Mouse (Mus musculus) megakaryocyte, adult 5-6 weeks (primary cell): ENCODE data around the gene Slc16a5. TPM values are rescaled to one million over a fixed set of nuclear protein-coding genes. Genes with fewer than 3 reads are reported as not detected.
"Not testable (repeated sequence)": the region's sequence is repeated elsewhere in the genome, so short reads cannot be mapped to it uniquely, and the experiment has no call there.

ENCODE experiments used
- ATAC-seq: 2 replicates; pipeline ENCODE4 v1.8.0; 2016; ENCODE audit warnings: mild to moderate bottlenecking, inconsistent platforms; ENCODE audit not compliant: poor library complexity, severe bottlenecking
- total RNA-seq, 2 experiments: library from RNA; stranded (forward) in 1 of 2; stranded (reverse) in 1 of 2; fragments of 153-499, 151-499 nt in 1 of 2; fragments of 221-1000, 200-1000 nt in 1 of 2; gene quantifications; 2 replicates each; pipeline versions ENCODE4 v1.2.3 to v1.2.4; 2015 to 2017

The Slc16a5 gene
- total RNA-seq, 2 experiments from 2014 or later: 0.15 to 0.42 TPM

DNA sequence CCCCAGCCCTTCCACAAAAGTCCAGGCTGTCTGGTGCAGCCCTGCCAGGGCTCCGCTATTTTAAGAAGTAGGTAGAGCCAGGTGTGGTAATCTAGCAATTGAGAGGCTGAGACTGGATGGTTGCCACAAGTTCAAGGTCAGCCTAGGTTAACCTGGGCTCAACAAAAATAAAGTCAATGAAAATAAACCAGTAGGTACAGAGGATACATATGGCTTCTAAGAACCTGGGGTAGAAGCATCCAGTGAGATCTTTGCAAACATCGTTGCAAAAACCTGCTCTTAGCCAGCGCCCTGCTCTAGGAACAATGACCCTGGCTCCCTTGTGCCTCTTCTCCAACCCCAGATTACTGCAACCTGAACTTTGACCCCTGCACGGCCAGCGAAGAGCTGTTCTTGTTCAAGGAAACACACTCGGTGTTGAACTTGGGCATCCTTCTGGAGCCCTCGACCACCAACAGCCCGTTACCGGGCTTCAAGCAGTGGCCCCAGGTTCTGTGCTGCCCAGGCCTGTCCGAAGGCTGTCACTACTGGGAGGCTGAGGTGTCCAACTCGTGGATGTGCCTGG lies 14.9 kb upstream of the Slc16a5 start:
- ATAC-seq: no peak

DNA sequence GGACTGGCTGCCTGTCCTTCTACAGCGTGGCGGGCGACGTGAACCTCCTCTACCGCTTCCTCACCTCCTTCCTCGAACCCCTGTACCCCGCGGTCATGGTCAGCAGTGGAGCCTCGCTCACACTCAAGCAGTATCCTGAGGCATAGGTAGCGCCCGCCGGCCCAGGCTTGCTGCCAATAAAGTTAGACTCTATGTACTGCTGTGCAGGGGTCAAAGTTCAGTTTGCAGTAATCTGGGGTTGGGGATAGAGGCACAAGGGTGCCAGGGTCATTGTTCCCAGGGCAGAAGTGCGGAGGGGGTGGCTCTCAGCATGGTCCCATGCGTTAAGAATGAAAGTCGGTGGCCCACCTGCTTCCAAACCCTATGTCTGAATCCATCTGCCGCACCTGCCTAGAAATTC lies 14.2 kb upstream of the Slc16a5 start:
- ATAC-seq: no peak

DNA sequence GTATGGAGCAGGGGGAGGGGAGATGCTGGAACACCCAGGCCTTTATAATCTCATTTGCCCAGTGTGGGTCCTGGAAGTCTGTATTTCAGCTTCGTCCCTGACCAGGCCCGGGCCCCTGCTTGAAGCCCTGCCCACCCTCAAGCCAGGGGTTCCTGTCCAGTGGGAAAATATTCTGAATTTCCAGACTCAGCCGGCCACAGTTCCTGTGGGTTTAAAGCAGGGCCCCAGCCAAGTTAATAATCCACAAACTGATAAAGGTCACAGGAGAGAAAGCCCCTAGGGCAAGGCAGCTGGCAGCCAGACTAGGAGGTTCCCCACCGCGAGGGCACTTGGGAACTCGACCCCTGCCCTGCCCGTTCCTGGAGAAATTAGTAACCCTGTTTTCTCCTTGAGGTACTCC lies 13.3 kb upstream of the Slc16a5 start:
- ATAC-seq: no peak

DNA sequence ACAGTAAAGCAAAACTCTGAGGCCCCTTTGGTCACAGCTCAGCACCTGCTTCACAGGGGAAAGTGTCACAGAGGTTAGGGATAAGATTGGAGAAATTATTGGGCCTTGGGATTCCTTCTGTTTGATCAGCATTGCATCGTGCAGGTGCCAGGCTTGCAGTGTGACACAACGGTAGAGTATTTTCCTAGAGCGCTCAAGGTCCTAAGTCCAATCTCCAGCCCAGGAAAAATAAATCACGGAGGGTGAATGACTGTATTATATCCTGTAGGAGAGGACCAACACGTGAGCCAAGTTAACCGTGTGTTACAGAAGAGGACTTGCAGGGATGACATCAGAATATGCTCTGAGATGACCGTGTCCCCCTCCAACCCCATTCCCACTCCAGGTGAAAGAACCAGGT lies 12.1 kb upstream of the Slc16a5 start:
- ATAC-seq: no peak

DNA sequence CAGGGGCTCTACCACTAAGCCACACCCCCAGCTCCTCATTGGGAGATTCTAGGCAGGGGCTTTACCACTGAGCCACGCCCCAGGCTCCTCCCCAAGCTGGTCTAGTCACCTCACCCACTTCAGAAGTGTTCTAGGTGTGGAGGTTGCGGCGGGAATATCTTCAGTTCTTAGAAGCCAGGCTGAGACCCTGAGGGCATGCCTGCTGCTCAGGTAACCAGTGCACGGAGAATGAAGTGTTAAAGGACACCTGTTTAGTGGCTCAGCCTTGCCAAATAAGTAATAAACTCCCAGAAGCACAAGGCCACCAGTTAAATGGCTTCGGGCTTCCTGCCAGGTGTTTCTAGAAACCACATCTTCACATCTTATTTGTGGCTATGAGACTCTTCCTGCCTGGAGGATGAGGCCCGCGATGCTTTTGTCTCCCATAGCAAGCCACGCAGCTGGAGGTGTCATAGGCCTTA lies 10.5 kb upstream of the Slc16a5 start:
- no peak for ATAC-seq

DNA sequence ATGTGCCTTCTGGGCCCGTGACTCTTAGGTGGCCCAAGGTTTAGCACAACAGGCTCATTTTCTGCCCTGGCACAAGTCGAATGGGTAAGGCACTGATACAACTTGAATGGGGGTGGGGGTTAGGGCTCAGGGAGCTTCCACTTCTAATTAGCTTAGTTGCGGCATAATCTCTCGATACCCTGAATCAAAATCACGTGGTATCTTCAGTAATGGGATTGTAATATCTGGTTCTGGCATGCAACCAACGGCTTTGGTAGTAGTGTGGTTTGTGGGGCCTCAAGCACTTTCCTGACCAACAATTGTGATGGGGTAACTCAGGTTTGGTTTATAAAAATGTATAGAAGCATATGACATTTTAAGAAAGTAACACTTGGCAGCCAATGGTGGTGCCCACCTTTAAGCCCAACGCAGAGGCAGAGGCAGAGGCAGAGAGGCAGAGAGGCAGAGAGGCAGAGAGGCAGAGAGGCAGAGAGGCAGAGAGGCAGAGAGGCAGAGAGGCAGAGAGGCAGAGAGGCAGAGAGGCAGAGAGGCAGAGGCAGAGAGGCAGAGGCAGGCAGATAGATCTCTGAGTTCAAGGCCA lies 9.9 kb upstream of the Slc16a5 start:
- no peak for ATAC-seq

DNA sequence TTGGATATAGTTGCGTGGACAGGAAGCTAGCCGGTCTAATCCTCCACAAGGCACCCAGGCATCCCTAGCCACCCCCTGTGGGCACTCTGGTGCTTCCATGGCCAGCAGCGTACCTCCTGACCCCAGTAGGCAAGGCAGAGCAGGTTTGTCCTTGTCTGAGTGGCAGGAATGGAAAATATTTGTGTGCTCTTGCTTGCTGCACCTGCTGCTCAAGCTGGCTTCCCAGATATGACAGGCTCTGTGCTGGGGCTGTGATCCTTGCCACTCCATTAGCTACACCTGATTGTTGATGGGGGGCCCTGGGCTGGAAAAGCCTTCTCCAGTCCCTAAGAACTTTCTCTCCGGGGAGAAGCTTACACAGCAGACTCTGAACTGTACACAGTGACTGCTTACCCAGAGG lies 9.0 kb upstream of the Slc16a5 start:
- ATAC-seq: no peak

DNA sequence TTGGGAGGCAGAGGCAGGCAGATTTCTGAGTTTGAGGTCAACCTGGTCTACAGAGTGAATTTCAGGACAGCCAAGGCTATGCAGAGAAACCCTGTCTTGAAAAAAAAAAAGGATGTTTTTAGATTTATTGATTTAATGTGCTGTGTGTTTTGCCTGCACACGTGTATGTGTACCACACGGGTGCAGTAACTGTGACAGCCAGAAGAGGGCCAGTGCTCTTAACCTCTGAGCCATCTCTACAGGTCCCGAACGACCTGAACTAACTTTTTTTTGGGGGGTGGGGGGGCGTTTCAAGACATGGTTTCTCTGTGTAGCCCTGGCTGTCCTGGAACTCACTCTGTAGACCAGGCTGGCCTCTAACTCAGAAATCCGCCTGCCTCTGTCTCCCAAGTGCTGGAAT lies 7.5 kb upstream of the Slc16a5 start:
- ATAC-seq: not testable (repeated sequence)

DNA sequence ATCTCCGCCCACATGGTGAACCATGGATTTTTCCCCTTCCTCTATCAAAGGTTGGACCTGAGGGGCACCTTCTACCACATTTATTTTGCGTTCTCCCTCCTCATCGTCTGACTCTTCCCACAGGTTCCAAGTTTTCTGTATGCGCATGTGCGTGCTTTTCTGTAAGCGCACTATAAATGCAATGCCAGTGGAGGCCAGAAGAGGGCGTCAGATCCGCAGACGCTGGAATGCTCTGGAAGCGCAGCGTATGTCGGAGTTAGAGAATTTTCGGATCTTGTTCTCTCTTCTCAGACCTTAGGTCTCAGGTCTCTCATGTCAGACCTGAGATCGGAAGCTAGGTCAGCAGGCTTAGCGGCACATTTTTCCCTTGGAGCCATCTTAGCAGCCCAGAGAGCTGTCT lies 6.7 kb upstream of the Slc16a5 start:
- ATAC-seq: no peak

DNA sequence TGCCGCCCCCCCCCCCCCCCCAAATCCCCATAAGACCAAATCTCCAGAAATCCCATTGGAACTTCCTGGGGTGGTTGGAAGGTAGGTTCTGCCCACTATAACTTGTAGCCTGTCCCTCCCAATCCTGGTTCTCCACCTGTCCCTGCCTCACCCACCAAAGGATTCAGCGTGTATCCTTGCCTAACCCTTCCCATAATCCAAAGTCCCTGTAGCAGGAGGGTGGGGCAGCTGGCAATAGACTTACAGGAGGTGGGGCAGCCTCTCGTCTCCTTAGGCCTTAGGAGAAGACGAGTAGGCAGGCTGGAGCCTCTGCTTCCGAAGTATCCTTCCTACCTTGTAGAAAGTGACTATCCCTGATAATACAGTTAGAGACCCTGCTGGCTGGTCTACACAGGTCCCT lies 6.1 kb upstream of the Slc16a5 start:
- ATAC-seq: no peak

DNA sequence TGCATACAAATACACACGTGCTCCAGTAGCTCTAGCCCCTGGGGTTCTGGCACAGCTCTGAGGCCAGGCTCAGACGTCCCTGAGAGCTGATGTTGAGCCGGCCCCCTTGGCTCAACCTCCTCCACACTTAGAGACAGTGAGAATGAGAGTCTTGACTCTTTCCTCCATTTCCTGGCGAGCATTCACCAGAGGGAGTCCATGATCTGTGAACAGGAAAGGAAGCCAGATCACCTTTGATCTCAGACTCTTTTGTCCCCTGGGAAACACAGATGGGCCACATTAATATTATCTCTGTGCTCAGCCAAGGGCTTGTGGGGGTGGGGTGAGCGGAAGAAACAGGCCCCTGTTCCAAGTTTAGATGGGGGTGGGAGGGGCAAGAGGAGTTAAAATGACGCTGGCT lies 4.9 kb upstream of the Slc16a5 start:
- no peak for ATAC-seq

DNA sequence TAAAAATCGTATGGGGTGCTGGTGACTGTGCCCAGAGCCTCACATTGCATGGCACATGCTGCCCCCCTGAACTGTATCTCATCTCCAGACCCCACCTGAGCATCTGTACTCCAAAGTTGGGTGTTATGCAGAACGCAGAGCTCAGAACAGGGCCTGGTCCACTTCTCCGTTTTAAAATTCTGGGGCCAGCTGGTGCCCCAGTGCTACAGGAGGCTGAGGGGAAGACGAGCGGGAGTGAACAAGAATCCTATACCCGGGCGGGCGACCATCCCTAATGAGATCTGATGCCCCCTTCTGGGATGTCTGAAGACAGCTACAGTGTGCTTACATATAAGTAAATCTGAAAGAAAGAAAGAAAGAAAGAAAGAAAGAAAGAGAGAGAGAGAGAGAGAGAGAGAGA lies 1.3 kb upstream of the Slc16a5 start:
- ATAC-seq: no peak

DNA sequence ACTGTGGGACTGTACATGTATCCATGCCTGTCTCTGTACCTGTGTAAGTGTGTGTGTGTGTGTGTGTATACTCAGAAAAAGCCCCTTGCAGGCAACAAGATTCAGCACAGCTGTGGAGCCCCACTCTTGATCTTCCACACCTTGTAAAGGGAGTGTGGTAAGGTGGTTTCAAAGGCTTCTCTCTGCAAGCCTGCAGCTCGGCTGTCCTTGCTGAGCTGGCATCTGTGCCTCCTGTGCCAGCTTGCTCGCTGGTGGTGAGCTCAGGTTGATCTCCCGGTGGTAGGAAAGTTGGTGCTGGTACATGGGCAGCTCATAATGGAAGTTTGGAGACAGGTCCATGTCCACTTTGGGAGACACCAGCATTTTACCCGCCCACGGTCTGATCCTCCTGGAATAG lies 430 bp upstream of the Slc16a5 start:
- ATAC-seq: no peak

DNA sequence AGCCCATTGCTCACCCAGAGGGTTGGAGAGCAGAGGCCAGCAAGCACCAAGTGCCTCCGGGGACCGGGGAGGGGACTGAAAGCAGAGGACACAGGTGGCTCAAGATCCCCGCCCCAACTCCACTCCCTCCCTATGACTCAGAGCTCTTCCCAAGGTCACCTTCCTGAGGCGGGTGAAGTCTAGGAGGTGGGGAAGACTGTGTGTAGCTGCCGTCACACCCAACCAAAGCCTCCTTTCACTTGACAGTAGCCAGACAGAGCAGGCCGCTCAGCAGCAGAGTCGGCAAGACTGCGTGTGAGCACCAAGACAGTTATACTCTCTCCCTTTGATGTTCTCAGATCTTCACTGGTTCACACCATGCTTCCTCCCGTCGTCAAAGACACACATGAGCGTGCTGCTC lies 1.1 kb downstream of the Slc16a5 start:
- no peak for ATAC-seq

DNA sequence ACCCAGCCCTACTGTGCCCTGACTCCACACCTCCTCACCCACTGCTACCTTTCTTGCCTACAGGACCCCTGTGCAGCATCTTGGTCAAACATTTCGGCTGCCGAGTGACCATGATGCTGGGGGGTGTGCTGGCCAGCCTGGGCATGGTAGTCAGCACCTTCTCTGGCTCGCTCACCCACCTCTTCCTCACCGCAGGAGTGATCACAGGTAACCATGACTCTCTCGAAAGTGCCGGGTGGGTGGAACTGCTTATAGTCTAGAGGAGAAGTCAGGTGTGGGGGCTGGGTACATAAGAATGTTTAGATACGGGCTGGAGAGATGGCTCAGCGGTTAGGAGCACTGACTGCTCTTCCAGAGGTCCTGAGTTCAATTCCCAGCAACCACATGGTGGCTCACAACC lies 2.6 kb downstream of the Slc16a5 start:
- ATAC-seq: no peak

DNA sequence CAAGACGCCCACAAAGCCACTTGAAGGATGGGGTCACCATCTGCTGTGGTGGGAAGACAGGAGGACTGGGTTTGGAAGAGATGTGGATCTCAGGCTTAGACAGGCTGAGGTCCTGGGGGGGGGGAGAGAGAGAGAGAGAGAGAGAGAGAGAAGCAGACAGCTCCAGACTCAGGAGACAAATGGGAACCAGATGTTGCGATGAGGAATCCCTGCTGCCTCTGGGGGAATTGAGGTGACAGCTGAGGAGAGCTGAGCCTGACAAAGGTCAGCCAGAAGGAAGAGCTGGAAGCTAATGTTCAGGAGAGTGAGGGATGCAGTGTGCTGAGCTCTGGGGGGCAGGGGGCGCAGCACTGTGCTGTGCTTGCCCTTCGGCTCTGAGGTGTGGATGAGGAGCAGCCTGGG lies 4.9 kb downstream of the Slc16a5 start:
- no peak for ATAC-seq

DNA sequence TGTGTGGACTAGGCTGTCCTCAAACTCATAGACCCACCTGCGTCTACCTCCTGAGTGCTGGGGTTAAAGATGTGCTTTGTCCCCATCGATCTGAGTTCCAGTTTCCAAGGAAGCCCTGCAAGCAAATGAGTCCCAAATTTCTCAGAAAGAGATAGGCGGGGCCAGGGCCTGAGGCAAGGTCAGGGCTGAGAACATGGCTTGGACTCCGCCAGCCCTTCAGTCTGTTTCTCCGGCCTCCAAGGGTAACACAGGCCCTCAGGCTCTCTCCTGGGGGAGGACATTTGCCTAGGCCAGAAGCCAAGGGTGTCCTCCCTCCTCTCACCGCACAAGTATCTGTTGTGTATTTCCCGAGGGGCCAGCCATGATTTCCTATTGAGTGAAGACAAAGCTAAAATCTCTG lies 9.9 kb downstream of the Slc16a5 start:
- no peak for ATAC-seq

DNA sequence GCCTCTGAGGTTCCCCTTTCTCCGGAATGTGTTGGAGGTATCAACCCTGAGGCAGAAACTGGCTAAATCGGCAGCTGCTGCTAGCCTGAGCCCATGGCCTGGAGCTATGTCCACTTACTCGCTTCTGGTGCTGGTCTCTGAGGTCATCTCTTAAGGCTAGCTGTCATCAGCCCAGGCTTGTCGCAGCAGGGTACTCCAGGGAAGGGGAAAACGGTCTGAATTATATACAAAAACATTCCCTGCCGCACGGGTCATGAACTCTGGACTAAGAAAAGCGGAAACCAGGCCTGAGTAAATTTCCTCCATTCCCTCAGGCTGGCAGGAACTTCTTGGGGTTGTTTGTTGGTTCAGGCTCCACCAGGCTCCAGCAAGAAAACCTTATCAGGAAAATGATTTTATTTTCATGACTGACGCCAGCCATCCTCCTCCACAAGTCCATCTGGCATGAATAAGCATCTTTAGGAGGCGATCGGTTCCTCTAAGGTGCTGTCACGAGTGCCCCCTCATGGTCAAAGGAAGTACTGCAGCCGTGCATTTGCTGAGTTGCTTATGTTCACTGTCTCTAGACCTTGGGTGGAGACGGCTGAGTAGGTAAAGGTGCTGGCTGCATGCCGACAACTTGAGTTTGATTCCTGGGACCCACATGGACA lies 11.5 kb downstream of the Slc16a5 start:
- peak; percentile 67 for ATAC-seq

DNA sequence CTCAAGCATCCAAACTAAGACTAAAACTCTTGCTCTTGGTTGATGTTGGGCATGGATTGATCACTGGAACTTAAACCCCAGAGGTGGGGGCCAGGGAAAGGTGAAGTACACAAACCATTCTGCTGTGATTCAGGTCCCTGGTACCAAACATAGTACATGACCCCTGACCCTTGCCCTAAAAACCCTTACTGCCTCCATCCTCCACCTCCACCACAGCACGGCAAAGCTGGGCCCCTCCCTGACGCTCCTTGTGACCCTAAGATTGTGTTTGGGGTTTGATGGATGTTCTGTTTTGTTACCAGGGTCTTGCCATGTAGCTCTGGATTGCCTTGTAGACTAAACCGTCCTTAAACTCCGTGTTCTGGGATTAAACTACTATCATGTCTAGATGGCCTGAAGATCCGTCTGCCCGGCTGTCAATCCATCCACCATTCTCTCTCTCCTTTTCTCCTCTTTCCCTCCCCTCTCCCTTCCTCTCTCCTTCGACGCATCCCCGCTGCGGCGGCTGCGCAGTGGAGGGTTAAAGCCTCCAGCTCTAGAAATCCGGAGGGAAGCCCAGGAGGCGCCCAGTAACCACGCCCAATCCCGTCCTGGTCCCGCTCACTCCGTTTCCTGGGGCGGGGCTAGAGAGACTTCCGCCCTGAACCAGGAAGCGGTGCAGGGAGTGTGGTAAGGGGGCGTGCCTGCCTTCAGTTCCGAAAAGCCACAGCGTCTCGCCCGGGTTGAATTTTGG lies 12.9 kb downstream of the Slc16a5 start, which contains the start of gene Armc7:
TSS of gene Armc7 (plus strand) at position 643 of the 733 bp plus-strand sequence.
- peak; percentile 86 for ATAC-seq

DNA sequence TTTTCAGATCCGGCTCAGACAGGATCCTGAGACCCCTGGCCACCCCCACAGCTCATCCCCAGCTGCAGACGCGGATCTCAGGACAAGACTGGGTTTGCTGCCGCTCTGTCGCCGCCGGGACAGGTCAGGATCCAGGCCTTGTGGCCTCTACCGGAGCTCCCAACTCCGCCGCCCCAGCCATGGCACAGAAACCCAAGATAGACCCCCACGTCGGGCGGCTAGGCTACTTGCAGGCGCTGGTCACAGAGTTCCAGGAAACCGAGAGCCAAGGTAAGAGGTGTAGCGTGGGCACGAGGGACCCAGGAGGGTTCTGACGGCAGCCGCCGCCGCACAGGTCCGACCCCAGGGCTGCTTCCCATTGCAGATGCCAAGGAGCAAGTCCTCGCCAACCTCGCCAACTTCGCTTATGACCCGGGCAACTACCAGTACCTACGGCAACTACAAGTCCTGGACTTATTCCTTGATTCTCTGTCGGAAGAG lies 13.5 kb downstream of the Slc16a5 start:
- ATAC-seq: peak; percentile 9; the same call in 1 of the 2 replicates

DNA sequence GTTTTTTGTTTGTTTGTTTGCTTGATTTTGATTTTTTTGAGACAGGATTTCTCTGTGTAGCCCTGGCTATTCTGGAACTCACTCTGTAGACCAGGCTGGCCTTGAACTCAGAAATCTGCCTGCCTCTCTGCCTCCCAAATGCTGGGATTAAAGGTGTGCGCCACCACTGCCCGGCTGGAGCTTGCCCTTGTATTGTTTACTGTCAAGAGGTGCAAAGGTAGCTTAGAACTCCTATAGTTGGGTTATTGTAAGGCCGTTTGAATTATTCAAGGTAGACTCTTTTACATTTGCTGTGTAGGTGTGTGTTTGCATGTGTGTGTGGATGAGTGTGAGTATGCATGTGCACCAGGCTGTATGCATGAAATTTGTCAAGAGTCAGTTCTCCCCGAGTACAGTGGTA lies 14.4 kb downstream of the Slc16a5 start:
- ATAC-seq: not testable (repeated sequence)

DNA sequence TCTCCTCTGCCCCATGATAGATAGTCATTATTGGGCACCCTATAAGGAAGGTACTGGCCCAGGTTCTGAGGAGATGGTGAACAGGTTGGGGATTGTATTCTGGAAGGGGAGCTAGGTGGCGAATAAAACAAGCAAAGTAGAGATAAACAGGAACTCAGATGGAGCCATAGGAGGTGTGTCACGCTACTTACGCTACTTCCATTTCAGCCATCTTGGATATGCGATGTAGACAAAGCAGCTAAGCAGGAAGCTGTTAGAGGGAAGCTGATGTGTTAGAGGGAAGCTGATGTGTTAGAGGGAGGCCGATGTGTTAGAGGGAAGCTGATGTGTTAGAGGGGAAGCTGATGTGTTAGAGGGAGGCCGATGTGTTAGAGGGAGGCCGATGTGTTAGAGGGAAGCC lies 15.1 kb downstream of the Slc16a5 start:
- ATAC-seq: peak; percentile 74
